20 mouse cellular contexts compared by ENCODE assay signal in genomic region chr19:60743767-60744547, GRCm38 (mm10). TPM values are rescaled to one million over a fixed set of nuclear protein-coding genes. Genes with fewer than 3 reads are reported as not detected.
DNase-seq lines count a peak whose midpoint lies in the region; ATAC-seq and TF ChIP-seq lines count a peak whose summit lies in the region.
"Had no signal": no experiment of that assay in that cellular context is flagged by ENCODE, and none has a peak within 500 bp of the region (broad histone marks: within the 10 kb centered on the region; RNA-seq: fewer than 3 reads in every experiment).

No protein-coding gene starts in this region.

- ATAC-seq in liver, embryonic 16.5 days (ENCODE audit: low read depth) = peak; percentile 99
- ATAC-seq: intestine, postnatal 0 days; midbrain, embryonic 16.5 days; Patski had no signal

- no peaks in the 10 kb centered on the region for H3K9me3 ChIP-seq in erythroblast, embryonic 14.5 days (ENCODE audit: control insufficient read depth, low read length)
- no peaks in the 10 kb centered on the region for H3K9me3 ChIP-seq in liver, embryonic 16.5 days (replicated peaks; ENCODE audit: control insufficient read depth, low read length)
- no peaks in the 10 kb centered on the region for H3K9me3 ChIP-seq in embryonic facial prominence, embryonic 10.5 days
- H3K9me3 ChIP-seq: embryonic facial prominence, embryonic 13.5 days; hindbrain, embryonic 12.5 days had no signal

- H3K4me3 ChIP-seq in layer of hippocampus, adult 2 months = no peak overlapping the region
- H3K4me3 ChIP-seq in erythroblast, embryonic 14.5 days (replicated peaks) = peak overlapping the region; percentile 50
- no peak overlapping the region for H3K4me3 ChIP-seq in liver, embryonic 16.5 days (ENCODE audit: low read depth, low read length)
- H3K4me3 ChIP-seq in embryonic facial prominence, embryonic 10.5 days = no peak overlapping the region
- H3K4me3 ChIP-seq: embryonic facial prominence, embryonic 13.5 days; hindbrain, embryonic 12.5 days; left cerebral cortex, adult 2 months had no signal

- no peak for TF ChIP-seq CTCF in layer of hippocampus, adult 2 months (conservative IDR thresholded peaks at IDR 0.05)

- H3K27ac ChIP-seq in layer of hippocampus, adult 2 months = peak overlapping the region; percentile 29; the same call in 1 of the 2 replicates
- H3K27ac ChIP-seq in liver, embryonic 16.5 days (ENCODE audit: low read length) = peak overlapping the region; percentile 74; the same call in 1 of the 2 replicates
- H3K27ac ChIP-seq in embryonic facial prominence, embryonic 10.5 days (replicated peaks) = no peak overlapping the region
- H3K27ac ChIP-seq: embryonic facial prominence, embryonic 13.5 days; hindbrain, embryonic 12.5 days; kidney, postnatal 0 days; left cerebral cortex, adult 2 months; macrophage had no signal

- peaks cover 42% of the 10 kb centered on the region for H3K4me1 ChIP-seq in erythroblast, embryonic 14.5 days (ENCODE audit: control insufficient read depth)
- H3K4me1 ChIP-seq in liver, embryonic 16.5 days (ENCODE audit: control insufficient read depth, low read depth, low read length) = peaks cover 16% of the 10 kb centered on the region
- no peaks in the 10 kb centered on the region for H3K4me1 ChIP-seq in embryonic facial prominence, embryonic 10.5 days
- H3K4me1 ChIP-seq: embryonic facial prominence, embryonic 13.5 days; hindbrain, embryonic 12.5 days had no signal

- no peaks in the 10 kb centered on the region; the same call in 1 of the 2 replicates for H3K36me3 ChIP-seq in erythroblast, embryonic 14.5 days (ENCODE audit: control insufficient read depth)
- no peaks in the 10 kb centered on the region for H3K36me3 ChIP-seq in liver, embryonic 16.5 days (ENCODE audit: control insufficient read depth, insufficient read depth)
- H3K36me3 ChIP-seq in embryonic facial prominence, embryonic 10.5 days (replicated peaks) = no peaks in the 10 kb centered on the region
- H3K36me3 ChIP-seq: embryonic facial prominence, embryonic 13.5 days; hindbrain, embryonic 12.5 days had no signal

- 37% methylated on average over 5 of the region's 5 CpGs for WGBS in liver, embryonic 16.5 days (ENCODE audit: insufficient replicate concordance)
- whole genome bisulfite sequencing in embryonic facial prominence, embryonic 10.5 days = 82% methylated on average over 5 of the region's 5 CpGs

- peak overlapping the region; percentile 12 for H3K4me2 ChIP-seq in liver, embryonic 16.5 days (ENCODE audit: low read depth, low read length)
- H3K4me2 ChIP-seq: embryonic facial prominence, embryonic 13.5 days; hindbrain, embryonic 12.5 days; lung, embryonic 14.5 days had no signal

- H3K9ac ChIP-seq in liver, embryonic 16.5 days (ENCODE audit: low read depth, low read length) = peak overlapping the region; percentile 29
- H3K9ac ChIP-seq: embryonic facial prominence, embryonic 13.5 days; hindbrain, embryonic 12.5 days; lung, embryonic 14.5 days had no signal

- peaks cover 12% of the 10 kb centered on the region for H3K27me3 ChIP-seq in erythroblast, embryonic 14.5 days (ENCODE audit: control insufficient read depth)
- H3K27me3 ChIP-seq in liver, embryonic 16.5 days (ENCODE audit: control insufficient read depth, insufficient read depth, low read depth, low read length) = no peaks in the 10 kb centered on the region
- no peaks in the 10 kb centered on the region for H3K27me3 ChIP-seq in embryonic facial prominence, embryonic 10.5 days (replicated peaks; ENCODE audit: low read depth, poor library complexity, severe bottlenecking)
- H3K27me3 ChIP-seq: embryonic facial prominence, embryonic 13.5 days; hindbrain, embryonic 12.5 days had no signal

- DNase-seq in layer of hippocampus, adult 2 months (ENCODE audit: low spot score in 2 of 2) = no peak
- DNase-seq in layer of hippocampus, adult 18-20 months (ENCODE audit: low spot score in 2 of 2) = no peak
- DNase-seq in spleen, postnatal 4 days (ENCODE audit: low spot score in 2 of 2) = peak; percentile 48 to 66
- no peak for DNase-seq in thymus, postnatal 0 days (ENCODE audit: low spot score)
- no peak for DNase-seq in yolk sac, embryonic 10.5 days (ENCODE audit: low spot score)
- DNase-seq in embryonic facial prominence, embryonic 10.5 days (ENCODE audit: low spot score) = no peak
- DNase-seq: cerebellum, adult 18-20 months; gastrocnemius, postnatal 14 days; lung, embryonic 14.5 days; right cerebral cortex, adult 18-20 months had no signal

RNA-seq across cellular contexts. Expression of gene Nanos1, which starts 11.8 kb away (rescaled TPM):
- 10 to 100 TPM; 14.8 to 16.8 TPM for total RNA-seq in layer of hippocampus, adult 2 months (2021)
- total RNA-seq in layer of hippocampus, adult 18-20 months (2021) = 10 to 100 TPM; 18.5 TPM
- polyA plus RNA-seq in erythroblast, embryonic 14.5 days (2012) = 0.60 and 0.95 TPM in 2 replicates
- polyA plus RNA-seq in liver, embryonic 16.5 days (2015; fragmentation: Nextera tagmentation; extraction: Ambion mirVana) = 0.85 and 0.87 TPM in 2 replicates
- polyA plus RNA-seq in thymus, postnatal 0 days (2015; fragmentation: Nextera tagmentation; extraction: Ambion mirVana) = 1.8 and 1.9 TPM in 2 replicates
- 1.2 and 1.4 TPM in 2 replicates for polyA plus RNA-seq in embryonic facial prominence, embryonic 10.5 days (2016; fragmentation: Nextera tagmentation; extraction: Ambion mirVana)

RNA-seq across cellular contexts. Expression of gene Eif3a, which starts 46.5 kb away (rescaled TPM):
- 100 to 1,000 TPM; 105 to 106 TPM for total RNA-seq in layer of hippocampus, adult 2 months (2021)
- total RNA-seq in layer of hippocampus, adult 18-20 months (2021) = 10 to 100 TPM; 95.6 to 99.8 TPM
- 5.8 and 7.7 TPM in 2 replicates for polyA plus RNA-seq in erythroblast, embryonic 14.5 days (2012)
- 73.8 and 74.4 TPM in 2 replicates for polyA plus RNA-seq in liver, embryonic 16.5 days (2015; fragmentation: Nextera tagmentation; extraction: Ambion mirVana)
- polyA plus RNA-seq in thymus, postnatal 0 days (2015; fragmentation: Nextera tagmentation; extraction: Ambion mirVana) = 96.9 and 100 TPM in 2 replicates
- polyA plus RNA-seq in embryonic facial prominence, embryonic 10.5 days (2016; fragmentation: Nextera tagmentation; extraction: Ambion mirVana) = 167 and 171 TPM in 2 replicates

Comparison
In these comparisons a context has a peak if more than half of its experiments do, and no peak if none do; other contexts are left out.
1. DNase-seq: peak in spleen, postnatal 4 days (2 of 2); none in layer of hippocampus, adult 2 months (0 of 2), layer of hippocampus, adult 18-20 months (0 of 2), thymus, postnatal 0 days (single experiment), yolk sac, embryonic 10.5 days (single experiment) and embryonic facial prominence, embryonic 10.5 days (single experiment).